Mouse (Mus musculus) gonadal fat pad, adult 2 months (tissue): ENCODE results near the gene Clec16a. TPM values are rescaled to one million over a fixed set of nuclear protein-coding genes. Genes with fewer than 3 reads are reported as not detected.

Experiments used
- DNase-seq: peaks from one replicate; pipeline ENCODE4 v3.0.0-alpha.2; 2012; ENCODE audit warnings: low read depth
- polyA plus RNA-seq: library from polyadenylated mRNA; depleted of rRNA; stranded (reverse); fragments of >200 nt; gene quantifications from 2 replicates; pipeline ENCODE4 v1.2.3, GENCODE M21; 2012; rRNA removed

Gene Clec16a
- 18.4 and 19.9 TPM in 2 replicates for polyA plus RNA-seq

- no peak for DNase-seq
Observed at GRCm38 (mm10) chr16:10544995-10545622, at the start of gene Clec16a. Clec16a (plus strand) TSS chr16:10545339.

DNA sequence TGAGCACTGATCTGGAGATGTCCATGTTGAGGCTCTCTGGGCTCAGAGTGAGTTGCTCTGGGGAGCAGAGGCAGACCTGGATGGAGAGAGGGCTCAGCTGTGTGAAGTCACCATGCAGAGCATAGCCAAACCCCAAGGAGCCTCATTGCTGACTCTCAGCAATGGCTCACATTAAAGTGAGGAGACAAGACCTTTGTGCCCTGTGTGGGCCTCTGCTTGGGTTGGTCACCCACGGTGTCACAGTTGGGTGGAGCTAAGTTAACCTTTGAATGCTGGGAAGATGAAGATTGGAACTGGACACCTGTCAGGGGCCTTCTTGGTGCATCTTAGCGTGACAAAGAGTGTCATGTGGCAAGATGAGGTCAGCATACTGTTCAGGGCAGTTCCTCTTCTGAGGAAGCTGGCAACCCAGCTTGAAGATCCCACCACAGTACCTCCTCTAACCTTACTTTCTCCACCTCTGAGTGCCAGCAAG, 49.3 kb upstream of the Clec16a start:
- no peak for DNase-seq

GRCm38 (mm10) chr16:10498096-10498602, 47.0 kb upstream of the Clec16a start:
- DNase-seq, result no peak

- DNase-seq, result no peak
Observed at GRCm38 (mm10) chr16:10499122-10499521, 46.0 kb upstream of the Clec16a start.

- no peak for DNase-seq
Observed at GRCm38 (mm10) chr16:10501865-10502264, 43.3 kb upstream of the Clec16a start.

DNA sequence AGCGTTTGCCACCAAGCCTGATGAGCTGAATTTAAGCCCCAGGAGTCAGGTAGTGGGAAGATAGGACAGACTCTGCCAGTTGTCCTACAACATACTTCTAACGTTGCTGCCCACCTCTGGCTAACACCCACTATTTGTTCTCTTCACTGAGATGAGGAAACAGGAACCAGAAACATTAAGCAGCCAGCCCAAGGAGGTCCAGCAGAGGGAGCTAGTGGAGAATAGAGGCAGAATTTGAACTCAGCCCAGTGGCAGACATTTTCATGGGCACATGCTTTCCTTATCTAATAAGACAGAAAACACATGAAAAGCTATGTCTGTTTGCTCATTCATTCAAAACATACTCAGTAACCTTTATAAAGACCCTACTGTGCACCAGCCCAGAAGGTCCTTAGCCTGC, 42.1 kb upstream of the Clec16a start:
- no peak for DNase-seq

DNA sequence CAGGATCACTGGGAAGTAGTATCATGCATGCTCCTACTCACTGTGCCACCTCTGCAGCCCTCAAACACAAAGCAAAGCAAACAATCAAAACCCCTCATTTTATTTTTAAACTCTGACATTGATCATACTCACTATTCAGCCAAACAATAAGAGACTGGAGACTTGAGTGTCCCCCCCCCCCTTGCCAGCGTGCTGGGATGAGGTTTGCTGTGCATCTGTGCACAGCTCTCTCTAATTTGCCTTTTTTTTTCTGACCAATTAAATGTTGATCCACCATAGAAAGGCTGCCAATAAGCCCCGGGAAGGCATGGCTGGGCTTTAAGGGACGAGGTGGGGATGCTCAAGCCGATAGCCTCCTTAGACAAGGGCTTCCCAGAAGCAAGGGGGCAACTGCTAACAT, 37.7 kb upstream of the Clec16a start:
- no peak for DNase-seq

DNA sequence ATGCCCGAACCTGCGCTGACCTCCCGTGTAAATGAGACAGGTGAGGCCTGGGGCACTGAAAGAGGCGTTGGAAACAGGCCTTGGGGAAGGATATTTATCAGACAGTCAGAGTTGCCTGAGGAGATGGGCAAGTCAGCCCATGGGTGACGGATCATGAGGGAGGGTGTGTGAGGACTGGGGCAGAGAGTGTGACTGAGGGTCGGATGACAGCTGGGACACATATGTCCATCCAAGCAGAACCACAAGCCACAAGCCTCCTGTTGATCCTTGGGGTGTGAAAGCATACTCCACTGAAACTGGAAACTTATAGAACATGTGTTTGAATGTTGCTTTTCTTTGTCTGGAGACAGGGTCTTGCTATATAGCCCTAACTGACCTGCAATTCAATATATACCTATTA, 36.4 kb upstream of the Clec16a start:
- DNase-seq, result no peak

GRCm38 (mm10) chr16:10510477-10511133, 34.5 kb upstream of the Clec16a start:
- no peak for DNase-seq

- no peak for DNase-seq
Observed at GRCm38 (mm10) chr16:10511134-10511520, 34.0 kb upstream of the Clec16a start.

DNA sequence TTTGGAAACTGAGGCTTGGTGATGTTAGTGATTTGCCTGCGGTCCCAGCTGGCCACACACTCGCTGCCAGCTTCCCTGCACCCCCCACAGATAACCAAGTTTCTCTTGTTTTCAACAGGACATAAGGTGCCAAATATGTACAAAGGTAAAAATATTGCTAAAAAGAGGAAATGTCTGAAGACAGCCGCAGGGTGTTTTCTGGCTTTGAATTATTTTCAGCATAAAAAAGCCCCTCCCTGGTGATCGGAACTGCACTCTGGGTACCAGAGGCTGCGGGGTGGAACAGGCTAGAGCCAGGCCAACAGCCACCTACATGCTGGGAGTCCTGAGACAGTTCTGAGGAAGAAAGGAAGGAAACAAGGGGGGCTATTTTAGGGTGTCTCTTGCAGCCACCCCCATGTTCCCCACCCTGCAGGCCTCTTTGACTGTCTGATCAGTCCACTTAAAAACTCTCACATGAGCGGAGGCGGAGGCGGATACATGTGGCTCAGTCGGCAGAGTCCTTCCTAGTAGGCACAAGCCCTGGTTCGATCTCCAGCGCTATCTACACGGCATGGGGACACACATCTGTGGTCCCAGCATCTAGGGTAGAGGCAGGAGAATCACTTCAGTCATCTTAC, 29.1 kb upstream of the Clec16a start:
- no peak for DNase-seq

- no peak for DNase-seq
Observed at GRCm38 (mm10) chr16:10518030-10518429, 27.1 kb upstream of the Clec16a start.

- no peak for DNase-seq
Observed at GRCm38 (mm10) chr16:10520908-10521614, 24.1 kb upstream of the Clec16a start.

DNA sequence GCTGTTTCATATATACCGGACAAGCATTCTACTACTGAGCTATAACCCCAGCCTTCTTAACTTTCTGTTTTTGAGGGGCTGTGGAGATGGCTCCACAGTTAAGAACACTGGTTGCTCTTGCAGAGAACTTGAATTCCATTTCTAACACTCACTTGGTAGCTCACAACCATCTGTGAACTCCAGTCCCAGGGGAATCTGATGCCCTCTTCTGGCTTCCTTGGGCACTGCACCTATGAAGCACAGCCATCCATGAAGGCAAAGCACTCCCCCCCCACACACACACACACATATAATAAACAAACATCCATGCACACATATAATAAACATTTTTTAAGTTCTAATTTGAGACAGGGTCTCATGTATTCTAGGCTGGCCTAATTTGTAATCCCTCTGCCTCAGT, 22.3 kb upstream of the Clec16a start:
- DNase-seq, result no peak

GRCm38 (mm10) chr16:10523650-10524049, 21.5 kb upstream of the Clec16a start:
- DNase-seq, result no peak

- DNase-seq, result peak; percentile 66
Observed at GRCm38 (mm10) chr16:10524866-10525609, 20.1 kb upstream of the Clec16a start.

GRCm38 (mm10) chr16:10525610-10525980, 19.5 kb upstream of the Clec16a start:
- no peak for DNase-seq

DNA sequence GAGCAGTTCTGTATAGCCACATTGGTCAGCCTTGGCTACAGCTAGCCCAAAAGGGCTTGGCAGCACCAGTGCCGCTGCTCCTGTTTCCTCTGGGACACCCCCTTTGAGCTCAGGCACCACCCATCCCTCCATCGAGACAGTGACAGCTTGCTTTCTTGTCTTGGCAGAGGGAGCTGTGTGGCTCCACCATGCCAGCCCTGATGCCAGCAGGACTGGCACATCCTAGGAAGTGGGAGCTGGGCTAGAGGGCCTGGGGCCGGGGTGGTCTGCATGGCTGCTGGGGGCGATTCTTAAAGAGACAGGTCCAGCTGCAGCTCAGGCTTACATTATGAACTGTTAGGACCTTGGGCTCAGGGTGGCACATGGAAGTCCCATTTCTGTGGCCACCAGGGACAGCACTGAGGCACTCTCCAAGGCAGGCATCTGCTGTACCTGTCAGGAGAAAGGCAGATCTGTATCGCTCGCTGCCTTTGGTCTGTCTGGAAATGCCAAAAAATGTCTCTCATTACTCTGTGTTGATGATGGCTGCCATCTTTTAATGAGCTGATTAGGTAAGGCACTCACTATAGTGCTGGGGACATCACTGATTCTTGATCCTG, 18.0 kb upstream of the Clec16a start:
- DNase-seq, result no peak

DNA sequence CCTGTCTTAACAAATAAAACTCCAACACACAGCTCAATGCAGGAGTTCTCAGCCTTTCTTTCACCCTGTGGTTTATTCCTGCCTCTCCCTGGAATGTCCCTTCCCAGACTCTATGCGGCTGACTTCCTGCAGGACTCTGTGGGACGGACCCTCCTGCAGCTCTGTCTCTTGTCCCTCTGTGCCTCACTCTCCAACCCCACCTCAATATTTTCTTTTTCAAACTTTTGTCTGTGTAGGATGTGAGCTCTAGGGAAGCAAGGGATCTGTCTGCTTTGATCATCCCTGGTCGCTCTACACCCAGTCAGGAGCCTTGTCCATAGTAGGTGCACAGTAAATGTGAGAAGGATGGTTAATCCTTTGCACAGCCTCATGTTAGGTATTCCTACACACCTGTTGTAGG, 16.8 kb upstream of the Clec16a start:
- no peak for DNase-seq

DNA sequence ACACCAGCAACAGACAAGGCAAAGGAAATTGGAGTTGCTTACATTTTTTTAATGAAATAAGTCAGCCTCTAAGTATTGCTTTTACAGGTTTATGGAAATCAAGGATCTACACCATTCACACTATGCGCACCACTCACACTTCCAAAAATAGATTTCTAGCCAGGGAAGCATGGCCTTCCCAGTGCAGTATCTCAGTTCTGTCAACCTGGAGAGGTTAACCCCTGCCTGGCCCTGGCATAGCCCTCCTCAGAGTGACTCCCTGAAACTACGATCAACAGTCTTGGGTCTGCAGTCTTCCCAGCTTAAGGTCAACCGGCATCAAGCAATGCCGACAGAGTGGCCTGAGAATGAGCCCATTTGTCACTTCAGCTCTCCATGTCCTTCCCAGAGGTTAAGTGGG, 15.0 kb upstream of the Clec16a start:
- DNase-seq, result no peak

- no peak for DNase-seq
Observed at GRCm38 (mm10) chr16:10533781-10534180, 11.4 kb upstream of the Clec16a start.
